Mouse (Mus musculus) monocyte, adult 2 months (primary cell): Measurements from ENCODE around the gene Isl1.

Source experiments
- DNase-seq, 2 experiments: peaks; one replicate each; pipeline ENCODE4 v3.0.0; 2022; ENCODE audit warnings: low spot score in 2 of 2, low read depth in 1 of 2

The Isl1 gene

DNA sequence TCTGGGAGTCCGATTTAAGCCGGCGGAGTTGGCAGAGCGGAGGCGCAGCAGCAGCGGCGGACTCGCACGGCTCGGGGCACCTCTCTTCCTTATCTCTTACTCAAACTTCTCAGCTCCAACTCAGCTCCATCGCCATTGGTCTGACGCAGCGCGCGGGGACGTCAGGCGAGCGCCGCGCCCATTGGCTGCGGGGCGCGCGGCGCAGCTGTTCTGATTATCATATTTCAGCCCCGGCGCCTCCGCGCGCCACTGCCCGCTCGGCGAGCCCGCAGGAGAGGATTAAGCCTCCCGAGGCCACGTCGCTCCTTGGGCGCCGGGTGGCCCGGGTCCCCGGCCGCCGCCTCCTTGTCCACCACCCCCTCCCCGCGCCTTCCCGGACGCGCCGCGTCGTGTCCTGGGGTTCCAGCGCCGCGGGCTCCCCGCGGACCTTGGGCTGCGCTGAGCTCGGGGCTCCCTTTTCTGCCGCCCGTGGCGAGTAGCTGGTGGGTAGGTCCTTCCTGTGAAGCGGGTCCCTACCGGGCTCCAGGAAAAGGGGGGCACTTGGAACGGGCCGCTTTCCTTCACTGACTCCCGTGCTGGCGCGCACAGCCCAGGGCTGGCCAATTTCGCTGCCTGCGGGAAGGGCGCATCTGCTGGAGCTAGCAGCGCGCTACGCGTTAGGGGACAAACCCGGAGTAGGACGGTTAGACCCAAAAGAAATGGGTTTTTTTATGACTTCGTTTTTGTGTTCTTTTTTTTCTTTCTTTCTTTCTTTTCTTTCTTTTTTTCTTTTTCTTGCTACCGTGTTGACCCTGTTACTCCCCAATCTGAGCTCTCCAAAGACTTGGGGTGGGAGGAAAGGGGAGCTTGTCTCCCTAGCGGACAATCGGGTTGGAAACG lies at the start of gene Isl1:
Gene Isl1 (minus strand): TSS at position 106 of the 879 bp plus-strand sequence.
- no peak for DNase-seq

DNA sequence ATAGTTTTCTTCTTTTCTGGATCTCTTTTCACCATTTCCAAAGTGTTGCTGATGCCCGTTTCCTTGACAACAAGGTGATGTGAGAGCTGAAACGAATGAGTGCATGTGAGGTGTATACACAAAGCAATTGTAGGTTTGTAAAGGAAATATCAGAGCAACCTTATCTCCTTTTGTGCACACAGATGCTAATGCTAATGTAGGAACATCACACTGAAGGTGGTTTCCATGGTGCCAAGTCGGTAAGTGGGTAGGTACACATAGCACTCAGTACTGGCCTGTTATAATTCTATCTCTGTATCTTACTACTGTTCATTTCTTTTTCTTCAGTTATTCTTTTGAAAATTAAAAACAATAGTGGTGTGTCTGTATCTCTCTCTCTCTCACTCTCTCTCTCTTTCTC lies 26.3 kb upstream of the Isl1 start:
- DNase-seq = no peak

DNA sequence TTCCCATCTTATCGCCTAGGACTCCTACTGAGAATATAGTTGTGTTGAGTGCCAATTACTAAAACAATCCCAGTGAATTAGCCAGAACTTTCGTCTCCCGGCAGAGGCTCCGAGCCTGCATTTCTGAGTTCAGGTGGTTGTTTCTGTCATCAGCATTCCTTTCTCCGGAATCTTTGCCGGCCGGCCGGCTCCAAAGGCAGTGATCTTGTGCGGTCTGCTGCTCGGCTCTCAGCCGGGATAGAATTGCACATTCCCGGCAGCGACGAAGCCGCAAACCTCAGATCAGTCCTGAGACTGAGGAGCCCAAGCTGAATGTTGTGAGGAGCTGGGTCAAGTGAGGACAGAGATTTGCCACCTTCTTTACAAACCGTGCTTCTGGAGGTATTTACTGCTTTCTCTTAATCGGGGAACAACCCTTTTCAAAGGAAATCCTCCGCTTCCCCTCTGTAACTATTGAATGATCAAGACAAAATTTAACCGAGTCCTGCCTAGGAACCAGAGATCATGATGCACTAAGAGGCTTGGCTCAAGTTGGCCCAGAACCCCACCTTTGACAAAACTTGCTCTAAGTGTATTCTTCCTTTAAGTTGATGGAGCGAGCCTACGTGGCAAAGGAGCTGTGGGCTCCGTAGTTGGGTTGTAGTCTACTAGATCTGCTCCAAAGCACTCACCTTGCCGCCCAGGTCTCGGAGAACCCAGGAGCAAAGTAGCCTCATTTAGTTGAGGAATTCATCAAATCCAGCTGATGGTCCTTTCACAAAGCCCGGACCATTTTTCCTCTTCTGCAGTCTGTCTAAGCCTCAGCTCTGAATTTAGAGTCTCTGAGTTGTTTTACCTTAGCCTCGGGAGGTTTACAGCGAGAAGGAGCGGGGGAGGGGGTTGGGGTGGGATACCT lies 4.4 kb upstream of the Isl1 start:
- DNase-seq = no peak

GRCm38 (mm10) chr13:116311871-116312720 lies 2.6 kb upstream of the Isl1 start:
- DNase-seq = no peak

DNA sequence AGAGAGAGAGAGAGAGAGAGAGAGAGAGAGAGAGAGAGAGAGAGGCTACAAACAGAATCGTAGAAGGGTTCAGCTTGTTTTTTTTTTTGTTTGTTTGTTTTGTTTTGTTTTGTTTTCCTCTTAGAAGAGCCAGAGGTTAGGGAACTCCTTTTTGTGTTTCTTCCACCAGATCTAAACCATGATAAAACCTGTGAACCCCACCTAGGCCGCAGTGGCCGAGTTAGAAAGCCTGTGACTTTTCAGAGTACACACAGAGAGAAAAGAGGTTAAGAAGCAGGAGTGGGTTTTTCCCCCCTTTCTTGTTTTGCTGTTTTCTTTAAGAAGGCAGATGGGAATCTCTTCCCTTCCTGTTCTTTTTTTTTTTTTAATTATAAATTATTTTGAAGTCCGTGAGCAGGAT lies 1.5 kb upstream of the Isl1 start:
- no peak for DNase-seq

DNA sequence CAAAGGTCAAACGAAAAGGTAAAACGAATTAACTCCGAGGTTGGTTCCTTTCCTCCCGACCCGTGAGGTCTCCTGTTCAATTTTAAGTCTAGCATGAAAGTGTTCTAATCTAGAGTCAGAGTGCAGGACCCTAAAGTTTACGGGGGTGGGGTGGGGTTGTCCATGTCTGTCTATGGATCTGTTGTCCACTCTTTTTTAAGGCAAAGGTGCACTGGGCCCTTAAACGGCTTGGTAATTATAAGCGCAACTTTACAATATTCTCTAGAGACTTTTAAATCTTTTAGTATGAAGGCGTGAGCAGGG lies 925 bp upstream of the Isl1 start:
- DNase-seq = no peak

DNA sequence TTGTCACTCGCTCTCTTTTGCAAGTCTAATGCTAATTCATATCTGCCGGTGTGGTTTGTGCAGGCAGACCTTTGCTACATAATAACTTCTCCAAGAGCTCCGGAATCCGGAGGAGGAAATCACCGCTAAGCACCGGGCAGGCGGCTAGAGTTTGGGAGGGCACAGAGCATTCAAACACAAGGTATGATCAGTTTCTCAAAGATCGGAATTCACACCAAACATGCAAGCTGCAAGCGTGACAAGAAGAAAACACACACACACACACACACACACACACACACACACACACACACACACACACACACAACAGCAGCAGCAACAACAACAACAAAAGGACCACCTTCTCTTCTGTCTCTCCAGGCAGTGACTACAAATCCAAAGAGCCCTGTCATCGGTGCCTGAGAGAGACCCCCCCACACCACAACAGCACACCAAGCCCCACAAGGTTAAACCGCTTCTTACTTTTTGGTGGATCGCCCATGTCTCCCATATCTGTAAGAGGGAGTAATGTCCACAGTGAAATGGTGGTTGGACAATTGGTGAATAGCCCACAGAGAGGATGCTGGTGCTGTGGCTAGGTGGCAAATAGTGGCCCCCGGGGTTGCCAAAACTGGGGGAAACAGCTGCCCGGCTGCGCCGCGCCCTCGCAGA lies 431 bp downstream of the Isl1 start:
- DNase-seq = no peak

DNA sequence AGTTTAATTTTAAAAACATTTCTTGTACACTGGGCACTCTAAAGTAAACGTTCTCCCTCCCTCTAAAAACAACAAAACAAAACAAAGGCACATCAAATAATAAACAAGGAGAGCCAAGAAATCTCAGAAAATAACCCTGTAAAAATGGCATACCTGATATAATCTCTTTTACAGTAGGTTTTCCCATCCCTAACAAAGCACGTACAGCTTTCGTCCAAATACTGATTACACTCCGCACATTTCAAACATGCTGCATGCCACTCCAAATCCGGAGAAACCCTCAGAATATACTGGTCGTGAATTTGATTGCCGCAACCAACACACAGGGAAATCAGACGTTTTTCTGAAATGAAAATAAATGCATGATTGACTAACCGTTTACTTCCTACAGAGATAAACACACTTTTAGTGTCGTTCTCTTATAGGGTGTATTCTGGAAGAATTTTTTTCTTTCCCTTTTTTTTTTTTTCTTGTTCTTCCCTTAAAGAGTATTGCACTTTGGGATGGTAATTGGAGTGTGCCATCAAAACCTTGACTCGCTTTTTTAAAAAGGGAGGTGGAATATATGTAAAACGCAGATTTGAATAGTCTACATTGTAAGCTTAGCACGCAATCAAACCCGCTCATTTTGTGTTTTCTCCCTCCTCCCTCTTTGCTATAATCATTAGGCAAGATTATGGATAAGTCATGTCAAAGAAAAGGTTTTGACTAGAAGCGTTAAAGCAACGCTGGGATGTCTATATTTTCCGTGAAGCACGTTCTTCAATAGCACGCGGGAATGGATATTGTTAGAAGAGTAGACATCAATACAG lies 1.2 kb downstream of the Isl1 start:
- no peak for DNase-seq

- DNase-seq = no peak
These were observed 2.9 kb downstream of the Isl1 start for GRCm38 (mm10) chr13:116306591-116306990.

DNA sequence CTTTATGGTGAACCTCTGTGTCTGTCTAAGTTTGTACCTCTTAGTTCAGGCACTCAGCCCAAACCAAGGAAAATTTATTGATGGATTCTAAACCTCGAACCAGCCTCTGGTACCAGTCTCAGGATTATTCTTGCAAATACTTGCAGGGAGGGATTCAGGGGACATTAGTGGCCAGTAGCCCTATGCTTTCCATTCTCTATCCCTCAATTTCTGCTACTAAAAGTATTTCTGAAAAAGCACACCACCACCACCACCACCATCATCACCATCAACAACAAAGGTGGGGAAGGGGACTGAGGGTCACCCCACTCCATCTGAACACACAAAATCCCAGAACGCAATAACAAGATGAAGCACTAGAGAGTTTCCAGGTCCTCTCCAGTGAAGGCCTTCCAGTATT lies 3.8 kb downstream of the Isl1 start:
- DNase-seq = no peak

DNA sequence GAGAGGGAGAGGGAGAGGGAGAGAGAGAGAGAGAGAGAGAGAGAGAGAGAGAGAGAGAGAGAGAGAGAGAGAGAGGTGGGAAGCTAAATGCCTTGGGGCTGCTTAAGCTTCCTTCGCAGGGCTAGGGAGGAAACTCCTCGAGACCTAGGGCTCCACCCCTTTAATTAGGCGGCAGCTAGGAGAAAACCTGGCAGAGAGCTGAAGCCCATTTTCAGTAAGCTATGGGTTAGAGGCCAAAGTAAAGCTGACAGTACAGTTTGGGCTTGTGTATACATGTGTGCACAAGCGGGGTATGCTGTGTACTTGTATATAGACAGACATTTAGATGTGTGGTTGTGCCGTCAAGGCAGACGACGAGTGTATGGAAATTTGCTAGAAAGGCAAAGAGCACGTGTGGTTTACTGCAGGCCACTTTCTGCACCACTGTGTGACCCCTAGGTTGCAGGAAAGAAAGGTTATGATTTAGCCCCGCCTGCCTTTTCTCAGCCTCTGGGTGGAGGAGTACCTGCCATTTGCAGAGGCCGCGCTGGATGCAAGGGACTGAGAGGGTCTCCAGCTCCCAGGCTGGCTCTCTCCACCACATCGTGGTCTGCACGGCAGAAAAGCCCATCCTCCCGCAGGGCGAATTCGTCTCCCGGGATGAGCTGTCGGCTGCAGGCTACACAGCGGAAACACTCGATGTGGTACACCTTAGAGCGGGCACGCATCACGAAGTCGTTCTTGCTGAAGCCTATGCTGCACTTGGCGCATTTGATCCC lies 4.6 kb downstream of the Isl1 start:
- no peak for DNase-seq

- no peak for DNase-seq
These were observed 5.7 kb downstream of the Isl1 start for GRCm38 (mm10) chr13:116303766-116304165.

- DNase-seq = no peak
These were observed 6.6 kb downstream of the Isl1 start for GRCm38 (mm10) chr13:116302861-116303260.

- no peak for DNase-seq
These were observed 7.8 kb downstream of the Isl1 start for GRCm38 (mm10) chr13:116301706-116302105.

GRCm38 (mm10) chr13:116299241-116299640 lies 10.2 kb downstream of the Isl1 start:
- no peak for DNase-seq

DNA sequence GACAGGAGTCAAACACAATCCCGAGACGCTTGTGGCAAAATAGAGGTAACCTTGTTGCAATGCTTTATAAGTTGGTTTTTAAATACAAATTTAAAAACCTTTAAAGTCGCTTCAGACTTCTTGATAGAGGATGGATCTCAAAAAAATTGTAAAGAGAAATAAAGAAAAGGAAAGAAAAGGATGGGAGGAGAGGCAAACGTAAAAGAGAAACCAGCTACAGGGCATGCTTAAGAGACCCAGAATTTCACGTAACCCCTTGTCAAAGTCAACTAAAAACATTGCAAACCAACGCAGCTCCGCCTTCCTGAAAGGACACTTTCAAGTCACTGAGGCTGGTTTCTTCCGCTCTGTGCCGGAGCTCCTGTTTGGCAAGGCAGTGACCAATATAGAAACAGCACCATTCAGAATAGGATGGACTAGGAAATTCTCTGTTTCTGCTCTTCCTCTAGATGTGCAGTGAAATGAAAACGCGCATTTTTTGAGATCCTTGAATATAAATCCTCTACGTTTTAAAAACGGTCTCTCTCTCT lies 10.8 kb downstream of the Isl1 start:
- DNase-seq = no peak

DNA sequence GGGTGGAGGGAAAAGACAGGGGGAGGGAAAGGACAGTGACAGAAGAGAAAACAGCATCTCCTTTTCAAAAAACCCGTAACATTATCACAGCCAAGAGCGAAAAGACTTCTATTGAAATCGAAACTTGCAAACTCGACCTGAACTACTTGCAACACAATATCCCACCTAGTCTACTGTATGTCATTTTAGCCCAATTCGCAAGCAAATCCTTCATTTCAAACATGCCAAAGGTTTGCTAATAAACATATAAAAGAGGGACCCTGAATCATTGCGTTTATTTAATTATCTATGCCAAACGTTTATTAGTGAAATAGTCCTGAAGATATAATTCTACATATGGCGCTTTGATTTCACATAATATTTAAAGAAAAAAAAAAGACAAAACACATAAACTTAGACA lies 11.5 kb downstream of the Isl1 start:
- DNase-seq = no peak

GRCm38 (mm10) chr13:116297048-116297811 lies 12.3 kb downstream of the Isl1 start:
- DNase-seq = no peak
